Mouse (Mus musculus): ENCODE data around the gene Pear1. TPM values are rescaled to one million over a fixed set of nuclear protein-coding genes. Genes with fewer than 3 reads are reported as not detected.
"Not testable (repeated sequence)": the region's sequence is repeated elsewhere in the genome, so short reads cannot be mapped to it uniquely, and the experiment has no call there.

Pear1 gene
- 0.06 and 0.10 TPM in 2 replicates for polyA plus RNA-seq (2012)

DNA sequence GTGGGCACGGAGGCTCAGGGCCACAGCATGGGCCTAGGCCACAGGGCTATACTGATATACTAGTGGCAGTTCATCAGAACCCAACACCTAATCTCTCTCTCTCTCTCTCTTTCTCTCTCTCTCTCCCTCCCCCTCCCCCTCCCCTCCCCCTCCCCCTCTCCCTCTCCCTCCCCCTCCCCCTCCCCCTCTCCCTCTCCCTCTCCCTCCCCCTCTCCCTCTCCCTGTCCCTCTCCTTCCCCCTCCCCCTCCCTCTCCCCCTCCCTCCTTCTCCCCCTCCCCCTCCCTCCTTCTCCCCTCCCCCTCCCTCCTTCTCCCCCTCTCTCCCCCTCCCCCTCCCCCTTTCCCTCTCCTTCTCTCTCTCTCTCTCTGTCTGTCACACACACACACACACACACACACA is at the start of gene Pear1:
TSS of gene Pear1 (minus strand) at position 101 of the 400 bp plus-strand sequence.
- H3K27me3 ChIP-seq (ENCODE audit: control insufficient read depth); H3K4me1 ChIP-seq (ENCODE audit: control insufficient read depth); H3K9me3 ChIP-seq (ENCODE audit: control insufficient read depth, low read length); H3K4me3 ChIP-seq (replicated peaks); H3K36me3 ChIP-seq (ENCODE audit: control insufficient read depth): not testable (repeated sequence)

DNA sequence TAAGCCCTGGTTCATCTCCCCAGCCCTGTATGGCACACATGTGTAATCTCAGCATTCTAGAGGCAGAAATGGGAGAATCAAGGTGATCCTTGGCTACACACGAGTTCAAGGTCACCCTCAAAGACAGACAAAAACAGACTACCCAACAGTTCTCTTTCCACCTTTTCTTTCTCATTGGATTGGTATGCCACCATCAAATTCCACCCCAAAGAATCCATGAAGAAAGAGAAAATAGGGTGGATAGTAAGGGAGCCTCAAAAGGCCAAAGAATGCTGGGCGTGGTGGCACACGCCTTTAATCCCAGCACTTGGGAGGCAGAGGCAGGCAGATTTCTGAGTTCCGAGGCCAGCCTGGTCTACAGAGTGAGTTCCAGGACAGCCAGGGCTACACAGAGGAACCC is 40.0 kb upstream of the Pear1 start:
- not testable (repeated sequence) for H3K4me1 ChIP-seq (ENCODE audit: control insufficient read depth); H3K27me3 ChIP-seq (ENCODE audit: control insufficient read depth); H3K4me3 ChIP-seq (replicated peaks); H3K9me3 ChIP-seq (ENCODE audit: control insufficient read depth, low read length)
- H3K36me3 ChIP-seq (ENCODE audit: control insufficient read depth), result peaks cover 94% of the 10 kb centered on the region

DNA sequence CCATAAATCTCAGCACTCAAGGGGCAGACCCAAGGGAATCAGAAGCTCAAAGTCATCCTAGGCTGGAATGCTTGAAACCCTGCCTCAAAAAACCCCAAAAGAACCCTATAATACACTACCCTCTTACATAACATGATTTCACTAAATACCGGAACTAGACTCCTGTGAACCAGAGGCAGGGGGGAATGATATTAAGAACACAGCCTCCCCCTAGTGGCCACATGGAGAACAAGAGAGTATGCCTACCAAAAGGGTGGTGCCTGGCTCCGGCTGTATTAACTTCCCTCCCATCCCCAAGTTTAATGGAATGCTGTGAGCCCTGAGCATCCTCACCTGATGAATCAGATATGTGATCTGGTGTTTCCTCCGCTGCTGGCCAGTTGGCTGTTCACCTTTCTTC is 35.7 kb upstream of the Pear1 start:
- Histone ChIP-seq H3K4me1 (ENCODE audit: control insufficient read depth) (no peaks in the 10 kb centered on the region; the same call in 1 of the 2 replicates), H3K9me3 (ENCODE audit: control insufficient read depth, low read length) (no peaks in the 10 kb centered on the region), H3K27me3 (ENCODE audit: control insufficient read depth) (no peaks in the 10 kb centered on the region), H3K36me3 (ENCODE audit: control insufficient read depth) (peaks cover 85% of the 10 kb centered on the region), H3K4me3 (replicated peaks) (no peak overlapping the region)
- no peak for TF ChIP-seq TAL1 (IDR thresholded peaks at IDR 0.05; ENCODE audit: low read length)
- TF ChIP-seq GATA1 (IDR thresholded peaks at IDR 0.05; ENCODE audit: low read length), result no peak

DNA sequence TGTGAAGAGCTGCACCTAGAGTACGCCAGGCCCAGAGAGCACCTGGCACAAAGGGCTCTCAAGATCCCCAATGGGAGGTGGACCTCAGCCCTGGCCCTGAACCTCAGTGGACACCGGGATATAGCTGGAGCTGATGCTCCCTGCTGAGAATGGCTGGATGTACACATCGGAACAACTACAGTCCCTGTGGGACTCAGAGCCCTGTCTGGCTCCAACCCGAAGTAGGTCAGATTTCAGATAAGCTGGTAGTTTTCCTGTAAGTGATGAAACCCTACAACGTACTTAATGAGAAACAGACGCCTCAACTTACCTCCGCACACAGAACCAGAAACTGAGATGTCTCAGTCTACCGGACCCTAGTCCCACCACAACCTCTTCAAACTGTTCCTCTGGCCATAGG is 33.6 kb upstream of the Pear1 start:
- Histone ChIP-seq H3K36me3 (ENCODE audit: control insufficient read depth) (peaks cover 67% of the 10 kb centered on the region), H3K4me3 (replicated peaks) (no peak overlapping the region), H3K27me3 (ENCODE audit: control insufficient read depth) (no peaks in the 10 kb centered on the region), H3K4me1 (ENCODE audit: control insufficient read depth) (no peaks in the 10 kb centered on the region; the same call in 1 of the 2 replicates), H3K9me3 (ENCODE audit: control insufficient read depth, low read length) (no peaks in the 10 kb centered on the region)
- TF ChIP-seq TAL1 (IDR thresholded peaks at IDR 0.05; ENCODE audit: low read length), result no peak
- TF ChIP-seq GATA1 (IDR thresholded peaks at IDR 0.05; ENCODE audit: low read length), result no peak

DNA sequence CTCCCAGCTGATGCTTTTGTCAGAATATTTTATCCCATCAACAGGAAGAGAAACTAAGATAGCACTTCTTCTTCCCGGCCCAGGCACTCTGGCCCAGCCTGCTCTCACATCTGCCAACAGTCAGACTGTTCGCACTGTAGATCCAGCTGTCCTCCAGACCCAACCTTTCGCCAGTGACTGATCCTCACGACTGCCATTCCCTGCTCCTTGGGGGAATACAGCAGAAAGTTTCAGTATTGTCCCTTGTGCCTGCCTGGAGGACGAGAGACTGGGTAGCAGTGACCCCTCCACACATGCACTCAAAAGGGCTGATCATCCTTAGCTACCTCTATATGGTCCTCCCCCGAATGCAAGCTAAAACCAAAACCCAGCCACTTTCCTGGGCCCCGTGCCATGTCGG is 31.8 kb upstream of the Pear1 start:
- peaks cover 3% of the 10 kb centered on the region for H3K4me1 ChIP-seq (ENCODE audit: control insufficient read depth)
- no peaks in the 10 kb centered on the region for H3K27me3 ChIP-seq (ENCODE audit: control insufficient read depth)
- no peak overlapping the region for H3K4me3 ChIP-seq (replicated peaks)
- TF ChIP-seq GATA1 (IDR thresholded peaks at IDR 0.05; ENCODE audit: low read length), result no peak
- TF ChIP-seq TAL1 (IDR thresholded peaks at IDR 0.05; ENCODE audit: low read length), result no peak
- no peaks in the 10 kb centered on the region for H3K9me3 ChIP-seq (ENCODE audit: control insufficient read depth, low read length)
- peaks cover 51% of the 10 kb centered on the region for H3K36me3 ChIP-seq (ENCODE audit: control insufficient read depth)

DNA sequence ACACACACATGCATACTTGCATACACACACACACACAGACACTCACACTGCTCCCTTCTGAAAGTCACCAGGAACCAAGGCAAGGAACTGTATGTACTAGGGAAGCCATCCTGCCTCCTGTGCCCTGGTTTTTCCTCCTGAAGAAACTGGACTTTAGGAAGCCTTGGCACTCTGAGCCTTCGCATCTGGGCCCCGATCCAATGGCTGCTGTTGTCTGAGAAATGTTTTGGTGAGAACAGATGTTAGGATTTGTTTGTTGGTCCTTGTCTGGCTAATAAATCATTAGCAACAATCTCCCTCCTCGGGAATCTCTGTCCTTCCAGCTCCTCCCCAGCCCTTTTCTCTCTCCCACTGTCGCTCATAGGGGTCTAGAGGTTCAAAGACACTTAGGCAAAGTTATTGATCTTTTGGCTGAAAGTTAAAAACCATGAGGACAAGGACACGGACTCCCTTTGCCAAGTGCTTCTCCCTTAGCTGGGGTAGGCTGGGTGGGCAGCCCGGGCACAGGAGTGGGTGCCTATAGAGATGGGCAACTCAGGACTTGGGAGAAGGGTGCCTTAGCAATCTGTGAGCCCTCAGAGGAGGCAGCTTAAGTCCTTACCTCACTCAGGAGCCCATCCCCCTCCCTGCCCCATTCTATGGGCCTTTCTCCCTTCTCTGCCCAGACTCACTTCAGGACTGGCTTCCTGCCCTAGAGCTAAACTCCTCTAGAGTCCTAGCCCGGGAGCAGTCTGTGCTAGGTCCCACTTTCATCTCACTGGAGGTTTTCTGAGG is 30.9 kb upstream of the Pear1 start:
- no peak overlapping the region for H3K4me3 ChIP-seq (replicated peaks)
- no peaks in the 10 kb centered on the region for H3K27me3 ChIP-seq (ENCODE audit: control insufficient read depth)
- H3K36me3 ChIP-seq (ENCODE audit: control insufficient read depth), result peaks cover 42% of the 10 kb centered on the region
- TF ChIP-seq GATA1 (IDR thresholded peaks at IDR 0.05; ENCODE audit: low read length) (no peak), TAL1 (IDR thresholded peaks at IDR 0.05; ENCODE audit: low read length) (no peak)
- peaks cover 3% of the 10 kb centered on the region for H3K4me1 ChIP-seq (ENCODE audit: control insufficient read depth)
- no peaks in the 10 kb centered on the region for H3K9me3 ChIP-seq (ENCODE audit: control insufficient read depth, low read length)

DNA sequence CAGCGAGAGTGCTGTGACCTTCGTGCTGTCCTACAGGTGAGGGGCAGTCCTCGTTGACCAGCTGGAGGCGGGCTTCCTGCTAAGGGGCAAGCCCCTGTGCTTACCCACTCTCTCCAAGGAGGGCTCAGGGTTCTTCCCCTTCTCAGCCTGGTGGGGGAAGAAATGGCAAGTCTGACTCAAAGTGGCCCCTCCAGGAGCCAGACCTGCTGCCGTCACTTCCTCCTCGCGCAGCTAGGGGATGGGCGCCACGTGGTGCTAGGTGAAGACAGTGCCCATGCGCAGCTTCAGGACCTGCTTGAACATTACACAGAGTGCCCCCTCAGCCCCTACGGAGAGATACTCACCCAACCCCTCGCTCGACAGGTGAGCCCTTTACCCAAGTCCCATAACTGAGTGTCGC is 25.0 kb upstream of the Pear1 start:
- TF ChIP-seq TAL1 (IDR thresholded peaks at IDR 0.05; ENCODE audit: low read length), result no peak
- no peak for TF ChIP-seq GATA1 (IDR thresholded peaks at IDR 0.05; ENCODE audit: low read length)

DNA sequence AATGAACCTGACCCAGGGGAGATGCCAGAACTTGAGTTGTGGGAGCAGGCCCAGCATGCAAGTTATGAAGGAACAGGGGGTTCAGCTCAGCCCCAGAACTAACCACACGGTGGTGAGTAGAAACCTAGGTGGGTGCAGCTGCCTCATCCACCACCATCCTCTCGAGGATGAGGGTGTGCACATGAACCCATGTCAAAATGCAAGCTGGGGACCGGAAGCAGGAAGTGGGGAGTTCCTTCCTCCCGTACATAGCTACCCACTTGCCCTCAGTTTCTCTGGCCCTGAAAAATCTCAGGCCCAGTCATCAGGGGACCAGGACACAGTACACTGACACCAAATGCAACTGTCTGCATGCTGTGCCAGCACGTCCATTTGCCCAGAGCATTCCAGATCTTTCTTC is 23.6 kb upstream of the Pear1 start:
- H3K36me3 ChIP-seq (ENCODE audit: control insufficient read depth), result no peaks in the 10 kb centered on the region
- no peak for TF ChIP-seq TAL1 (IDR thresholded peaks at IDR 0.05; ENCODE audit: low read length)
- no peak for TF ChIP-seq GATA1 (IDR thresholded peaks at IDR 0.05; ENCODE audit: low read length)
- no peak overlapping the region for H3K4me3 ChIP-seq (replicated peaks)
- H3K27me3 ChIP-seq (ENCODE audit: control insufficient read depth), result peaks cover 3% of the 10 kb centered on the region; the same call in 1 of the 2 replicates
- no peaks in the 10 kb centered on the region for H3K9me3 ChIP-seq (ENCODE audit: control insufficient read depth, low read length)
- H3K4me1 ChIP-seq (ENCODE audit: control insufficient read depth), result peaks cover 3% of the 10 kb centered on the region; the same call in 1 of the 2 replicates

More for the DNA sequence above, 25.0 kb upstream of the Pear1 start:
- Histone ChIP-seq H3K36me3 (ENCODE audit: control insufficient read depth) (no peaks in the 10 kb centered on the region), H3K9me3 (ENCODE audit: control insufficient read depth, low read length) (no peaks in the 10 kb centered on the region), H3K27me3 (ENCODE audit: control insufficient read depth) (peaks cover 3% of the 10 kb centered on the region; the same call in 1 of the 2 replicates), H3K4me1 (ENCODE audit: control insufficient read depth) (peaks cover 3% of the 10 kb centered on the region; the same call in 1 of the 2 replicates), H3K4me3 (replicated peaks) (no peak overlapping the region)

DNA sequence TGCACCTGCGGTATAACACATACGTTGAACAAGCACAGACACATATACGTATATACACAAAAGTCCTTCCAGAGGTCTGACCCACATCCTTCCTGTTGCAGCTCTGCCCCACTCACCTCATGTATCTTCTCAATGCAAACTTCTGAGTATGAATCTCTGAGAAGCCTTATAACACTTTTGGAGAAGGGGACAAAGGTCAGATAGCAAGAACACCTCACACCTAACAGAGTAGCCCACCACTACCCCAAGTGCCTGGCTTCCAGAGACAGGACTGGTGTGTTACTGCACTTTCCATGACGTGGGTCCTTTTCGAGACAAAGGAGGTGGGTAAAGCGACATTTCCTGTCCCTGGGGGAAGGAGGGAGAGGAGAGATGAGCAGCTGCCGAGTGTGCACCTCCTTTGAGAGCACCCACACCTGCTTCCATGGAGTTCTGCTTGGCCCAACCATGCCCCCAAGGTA is 22.6 kb upstream of the Pear1 start, which contains the start of gene Sh2d2a:
TSS of gene Sh2d2a (plus strand) at position 106 of the 461 bp plus-strand sequence.
- TF ChIP-seq GATA1 (IDR thresholded peaks at IDR 0.05; ENCODE audit: low read length), result no peak
- TF ChIP-seq TAL1 (IDR thresholded peaks at IDR 0.05; ENCODE audit: low read length), result no peak
- Histone ChIP-seq H3K4me3 (replicated peaks) (no peak within 1 kb of the TSS), H3K27me3 (ENCODE audit: control insufficient read depth) (peaks cover 3% of the 10 kb centered on the region; the same call in 1 of the 2 replicates), H3K4me1 (ENCODE audit: control insufficient read depth) (no peaks in the 10 kb centered on the region), H3K36me3 (ENCODE audit: control insufficient read depth) (no peaks in the 10 kb centered on the region), H3K9me3 (ENCODE audit: control insufficient read depth, low read length) (no peaks in the 10 kb centered on the region)
